Mouse (Mus musculus) heart, embryonic 12.5 days (tissue): ENCODE measurements around the gene Acbd7. TPM values are rescaled to one million over a fixed set of nuclear protein-coding genes. Genes with fewer than 3 reads are reported as not detected.
A peak's percentile ranks its signal among the peaks of the same experiment; 100 is the strongest.

Source experiments
- ATAC-seq: fragments of 200-750 bp; cut with Nextera tagmentation; 2 replicates; pipeline ENCODE4 v1.8.0; 2017; ENCODE audit warnings: moderate TSS enrichment, moderate library complexity; ENCODE audit not compliant: insufficient number of reproducible peaks, low FRiP score
- H3K27ac ChIP-seq: fragments of 300-500 bp; sonication (generic); 2 replicates; pipeline ENCODE4 v1.5.1; 2016; ENCODE audit warnings: mild to moderate bottlenecking, moderate library complexity; ENCODE audit not compliant: poor library complexity, severe bottlenecking
- H3K27me3 ChIP-seq: fragments of 300-500 bp; sonication (generic); replicated peaks from 2 replicates; pipeline ENCODE4 v1.6.1; 2016; ENCODE audit warnings: mild to moderate bottlenecking, moderate library complexity
- H3K36me3 ChIP-seq: fragments of 300-500 bp; sonication (generic); 2 replicates; pipeline ENCODE4 v1.6.1; 2016; ENCODE audit warnings: mild to moderate bottlenecking, moderate library complexity
- H3K4me1 ChIP-seq: fragments of 300-500 bp; sonication (generic); replicated peaks from 2 replicates; pipeline ENCODE4 v1.6.1; 2016; ENCODE audit warnings: mild to moderate bottlenecking
- H3K4me2 ChIP-seq: fragments of 300-500 bp; sonication (generic); 2 replicates; pipeline ENCODE4 v1.6.1; 2016; ENCODE audit warnings: mild to moderate bottlenecking, moderate library complexity
- H3K4me3 ChIP-seq: fragments of 300-500 bp; sonication (generic); 2 replicates; pipeline ENCODE4 v1.5.1; 2016; ENCODE audit warnings: mild to moderate bottlenecking
- H3K9ac ChIP-seq: fragments of 300-500 bp; sonication (generic); 2 replicates; pipeline ENCODE4 v1.6.1; 2016; ENCODE audit warnings: mild to moderate bottlenecking, moderate library complexity
- H3K9me3 ChIP-seq: fragments of 300-500 bp; sonication (generic); replicated peaks from 2 replicates; pipeline ENCODE4 v1.6.1; 2016; ENCODE audit warnings: mild to moderate bottlenecking, moderate library complexity
- WGBS: fragments of 180-500 bp; shearing (Covaris S2); methylation state at CpG from one replicate; pipeline ENCODE4 v1.1.7; 2016; 5-methylcytosine and 5-hydroxymethylcytosine counted together
- polyA plus RNA-seq: library from polyadenylated mRNA; unstranded; fragments of >200 nt; fragmentation: Nextera tagmentation; extraction: Ambion mirVana; gene quantifications from 2 replicates; pipeline ENCODE4 v1.2.1, GENCODE M21; 2016

Acbd7 gene
- polyA plus RNA-seq, 1 experiment from 2014 or later = 0.72 TPM

DNA sequence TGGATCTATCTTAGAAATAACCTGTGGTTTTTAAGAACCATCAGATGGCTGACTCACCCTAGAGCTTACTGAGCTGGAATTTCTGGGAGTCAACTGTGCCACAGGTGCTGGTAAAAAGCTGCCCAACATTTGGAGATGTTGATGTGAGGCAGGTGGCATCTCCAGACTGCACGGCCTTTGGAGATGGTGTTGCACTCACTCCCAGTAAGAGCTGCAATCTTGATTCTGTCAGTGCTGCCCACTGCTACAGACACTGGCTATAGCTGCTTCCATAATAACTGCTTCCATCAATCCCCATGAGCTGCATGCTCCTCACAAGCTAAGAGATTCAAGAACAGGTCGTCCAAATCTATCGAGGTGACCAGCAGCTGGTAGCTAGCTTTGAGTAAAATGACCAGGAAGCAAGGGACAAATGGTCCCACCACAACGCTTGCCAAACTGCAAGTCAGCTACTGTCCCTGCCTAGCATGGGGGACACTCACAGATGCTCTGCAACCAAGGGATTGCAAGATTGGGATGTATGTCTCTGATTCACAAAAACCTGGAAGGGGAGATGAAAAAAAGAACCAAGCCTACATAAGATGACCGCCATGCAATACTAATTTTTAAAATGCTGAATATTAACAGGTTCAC lies 4.8 kb upstream of the Acbd7 start:
- H3K4me1 ChIP-seq = peaks cover 15% of the 10 kb centered on the region
- no peak for ATAC-seq
- 69% methylated on average over 5 of the region's 5 CpGs for WGBS
- peaks cover 22% of the 10 kb centered on the region for H3K36me3 ChIP-seq
- no peaks in the 10 kb centered on the region for H3K9me3 ChIP-seq
- H3K27ac ChIP-seq = no peak overlapping the region
- peak overlapping the region; percentile 79 for H3K4me2 ChIP-seq
- H3K27me3 ChIP-seq = 0 out of 2 replicates have a peak, but pooled peaks cover 2% of the 10 kb centered on the region
- H3K4me3 ChIP-seq = peak overlapping the region; percentile 58
- peak overlapping the region; percentile 77 for H3K9ac ChIP-seq

DNA sequence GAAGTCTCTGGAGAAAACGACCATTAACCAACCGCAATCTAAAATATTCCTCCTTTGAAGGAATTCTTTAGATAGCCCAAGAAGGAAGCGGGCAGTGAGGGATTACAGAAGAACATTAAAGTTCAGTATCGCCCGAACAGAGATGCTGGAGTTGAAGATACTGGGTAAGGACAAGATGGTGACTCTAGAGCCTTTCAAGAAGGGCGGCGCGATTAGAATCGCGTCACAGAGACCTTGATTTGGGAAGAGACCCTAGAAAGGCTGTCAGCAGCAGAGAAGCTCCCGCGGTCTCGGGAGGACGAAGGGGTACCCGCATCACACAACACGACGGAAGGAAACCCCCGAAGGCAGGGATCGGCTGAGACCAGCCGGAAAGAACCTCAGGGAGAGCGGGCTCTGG lies 3.9 kb upstream of the Acbd7 start:
- Histone ChIP-seq H3K27ac (peak overlapping the region; percentile 50), H3K4me3 (peak overlapping the region; percentile 58), H3K4me2 (peak overlapping the region; percentile 79), H3K9me3 (no peaks in the 10 kb centered on the region), H3K9ac (peak overlapping the region; percentile 77), H3K36me3 (peaks cover 18% of the 10 kb centered on the region), H3K27me3 (0 out of 2 replicates have a peak, but pooled peaks cover 5% of the 10 kb centered on the region), H3K4me1 (peaks cover 15% of the 10 kb centered on the region)
- WGBS = 1% methylated on average over 20 of the region's 21 CpGs
- ATAC-seq = no peak

DNA sequence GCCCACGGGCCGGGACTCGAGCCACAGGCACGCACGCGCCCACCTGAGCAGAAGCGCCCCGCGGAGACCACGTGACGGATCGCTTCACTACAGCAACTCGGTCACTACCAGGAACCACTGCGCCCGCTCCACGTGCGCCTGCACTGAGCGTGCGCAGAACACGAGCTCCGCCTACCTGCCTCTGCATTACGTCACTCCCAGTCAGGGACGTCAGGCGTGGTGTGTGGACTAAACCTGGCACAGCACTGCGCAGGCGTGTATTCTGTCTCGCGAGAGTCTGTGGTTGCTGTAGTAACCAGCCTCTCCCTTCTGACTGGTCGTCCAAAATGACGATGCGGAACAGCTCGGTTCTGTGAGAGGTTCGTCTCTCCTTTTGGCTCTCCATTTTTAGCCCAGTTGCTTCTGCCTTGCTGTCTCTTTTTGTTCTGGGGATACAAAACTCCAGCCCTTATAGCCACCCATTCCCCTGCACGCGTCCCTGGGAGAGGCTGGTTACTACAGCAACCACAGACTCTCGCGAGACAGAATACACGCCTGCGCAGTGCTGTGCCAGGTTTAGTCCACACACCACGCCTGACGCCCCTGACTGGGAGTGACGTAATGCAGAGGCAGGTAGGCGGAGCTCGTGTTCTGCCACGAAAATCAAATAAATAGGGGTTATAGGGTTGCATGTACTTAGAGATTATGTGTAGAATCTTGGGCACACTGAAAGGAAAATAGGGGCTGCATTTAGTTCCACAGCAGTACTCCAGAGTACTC lies 3.3 kb upstream of the Acbd7 start, which contains the start of gene Rpp38:
TSS of gene Rpp38 (minus strand) at position 160 of the 759 bp plus-strand sequence.
- Histone ChIP-seq H3K9ac (peak within 1 kb of the TSS; percentile 77), H3K4me1 (peaks cover 15% of the 10 kb centered on the region), H3K4me2 (peak within 1 kb of the TSS; percentile 79), H3K27me3 (peaks cover 5% of the 10 kb centered on the region; the same call in 1 of the 2 replicates), H3K36me3 (peaks cover 18% of the 10 kb centered on the region), H3K9me3 (no peaks in the 10 kb centered on the region), H3K4me3 (peak within 1 kb of the TSS; percentile 58), H3K27ac (peak within 1 kb of the TSS; percentile 73)
- under 1% methylated on average over 45 of the region's 45 CpGs for WGBS
- ATAC-seq = peak; percentile 99

DNA sequence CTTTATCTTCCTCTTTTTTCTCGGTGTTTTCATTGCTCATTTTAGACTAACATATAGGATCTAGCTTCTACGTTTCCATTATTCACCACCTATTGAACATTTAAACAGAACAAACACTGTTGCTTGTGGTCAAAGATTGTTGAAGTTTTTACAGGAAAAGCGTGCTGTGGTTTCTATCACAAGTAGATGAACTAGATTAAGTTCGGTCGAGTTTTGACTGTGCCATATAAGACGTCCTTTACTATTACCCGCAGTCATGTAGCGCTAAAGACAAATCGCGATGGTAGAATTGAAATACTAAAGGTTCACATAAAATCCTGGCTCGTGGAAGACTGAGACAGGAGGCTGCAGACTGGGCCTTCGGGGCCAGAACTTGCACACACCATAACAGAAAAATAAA lies 2.2 kb upstream of the Acbd7 start:
- 89% methylated on average over 12 of the region's 12 CpGs for WGBS

DNA sequence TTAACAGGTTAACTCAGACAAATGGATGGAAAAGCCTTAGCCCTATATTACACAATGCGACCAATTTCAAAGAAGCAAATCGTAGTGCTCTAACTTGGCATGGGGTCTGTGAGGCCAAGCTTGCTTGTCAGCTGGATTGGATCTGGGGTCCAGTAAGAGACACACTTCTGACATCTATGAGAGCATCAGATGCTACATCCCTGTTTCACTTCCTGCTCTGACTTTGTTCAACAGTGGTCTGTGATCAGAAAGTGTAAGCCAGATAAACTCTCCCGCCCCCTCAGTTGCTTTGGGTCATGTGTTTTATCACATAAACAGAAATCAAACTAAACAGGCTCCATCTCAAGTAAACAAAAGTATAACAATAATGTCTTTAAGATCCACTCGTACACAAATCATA lies 12.5 kb downstream of the Acbd7 start:
- no peak for ATAC-seq
- Histone ChIP-seq H3K4me2 (no peak overlapping the region), H3K9ac (no peak overlapping the region), H3K9me3 (peaks cover 4% of the 10 kb centered on the region; the same call in 1 of the 2 replicates), H3K4me3 (no peak overlapping the region), H3K4me1 (no peaks in the 10 kb centered on the region), H3K36me3 (no peaks in the 10 kb centered on the region), H3K27ac (no peak overlapping the region), H3K27me3 (peaks cover 11% of the 10 kb centered on the region; the same call in 1 of the 2 replicates)
- WGBS = 75% methylated on average over 4 of the region's 4 CpGs

More for the DNA sequence above, 2.2 kb upstream of the Acbd7 start:
- no peak overlapping the region for H3K27ac ChIP-seq
- no peak overlapping the region for H3K4me2 ChIP-seq
- H3K36me3 ChIP-seq = peaks cover 9% of the 10 kb centered on the region
- H3K4me3 ChIP-seq = no peak overlapping the region
- no peak overlapping the region for H3K9ac ChIP-seq
- H3K9me3 ChIP-seq = no peaks in the 10 kb centered on the region
- H3K27me3 ChIP-seq = peaks cover 5% of the 10 kb centered on the region; the same call in 1 of the 2 replicates
- peaks cover 15% of the 10 kb centered on the region for H3K4me1 ChIP-seq
- no peak for ATAC-seq

DNA sequence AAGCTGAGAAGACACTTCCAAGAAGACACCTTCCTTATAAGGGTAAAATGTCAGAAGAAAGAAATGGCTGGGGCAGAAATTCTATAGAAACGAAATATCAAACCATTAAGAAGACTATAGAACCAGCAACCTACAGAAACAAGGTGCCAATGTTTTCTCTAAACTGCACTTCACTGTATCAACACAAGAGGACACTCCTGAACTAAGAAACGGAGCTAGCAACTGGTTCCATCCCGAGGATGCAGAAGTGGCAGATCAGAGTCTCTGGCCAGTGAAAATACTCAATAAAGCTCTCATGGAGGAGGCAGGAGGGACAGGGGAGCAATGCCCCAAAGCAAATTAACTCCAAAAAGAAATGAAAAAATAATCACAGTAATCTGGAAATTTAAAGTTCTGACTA lies 13.0 kb downstream of the Acbd7 start:
- no peak overlapping the region for H3K9ac ChIP-seq
- 22% methylated on average over 3 of the region's 3 CpGs for WGBS
- no peaks in the 10 kb centered on the region for H3K36me3 ChIP-seq
- H3K27ac ChIP-seq = no peak overlapping the region
- H3K9me3 ChIP-seq = peaks cover 4% of the 10 kb centered on the region; the same call in 1 of the 2 replicates
- H3K27me3 ChIP-seq = peaks cover 11% of the 10 kb centered on the region; the same call in 1 of the 2 replicates
- H3K4me1 ChIP-seq = no peaks in the 10 kb centered on the region
- H3K4me3 ChIP-seq = no peak overlapping the region
- ATAC-seq = no peak
- H3K4me2 ChIP-seq = no peak overlapping the region

DNA sequence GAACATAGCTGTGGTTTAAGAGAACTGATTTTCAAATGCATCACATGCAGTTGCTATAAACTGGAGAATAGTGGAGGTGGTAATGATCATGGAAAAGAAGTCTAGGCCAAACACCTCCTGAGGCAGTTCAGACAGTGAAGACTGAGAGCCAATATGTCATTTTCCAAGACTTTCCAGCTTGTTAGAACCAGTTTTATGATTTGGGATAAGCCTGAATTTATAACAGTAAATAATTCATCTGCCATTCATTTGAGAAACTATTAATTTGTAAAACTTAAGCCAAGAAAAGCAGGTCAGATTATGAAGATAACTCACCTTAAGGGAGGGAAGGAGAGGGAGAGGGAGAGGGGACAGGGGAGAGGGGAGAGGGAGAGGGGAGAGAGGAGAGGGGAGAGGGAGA lies 17.2 kb downstream of the Acbd7 start:
- no peaks in the 10 kb centered on the region for H3K36me3 ChIP-seq
- ATAC-seq = no peak

DNA sequence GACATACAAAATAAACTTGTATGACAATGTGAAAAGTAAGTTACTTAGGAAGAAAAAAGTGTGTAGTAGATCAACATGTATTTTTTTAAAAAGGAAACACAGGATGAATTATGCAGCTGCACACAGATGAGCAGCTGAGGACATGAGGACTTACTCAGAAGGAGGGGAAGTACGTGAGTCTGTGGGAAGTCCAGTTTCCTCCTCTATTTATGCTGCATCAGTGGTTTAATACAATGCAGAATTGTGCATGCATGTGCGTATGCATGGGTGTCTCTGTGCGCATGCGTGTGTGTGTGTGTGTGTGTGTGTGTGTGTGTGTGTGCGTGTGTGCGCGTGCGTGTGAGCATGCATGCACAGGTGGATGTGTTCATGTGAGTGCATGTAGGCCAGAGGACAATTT lies 19.8 kb downstream of the Acbd7 start:
- 89% methylated on average over 8 of the region's 8 CpGs for WGBS
- no peak overlapping the region for H3K4me3 ChIP-seq
- H3K4me2 ChIP-seq = no peak overlapping the region
- no peaks in the 10 kb centered on the region for H3K4me1 ChIP-seq
- peaks cover 4% of the 10 kb centered on the region; the same call in 1 of the 2 replicates for H3K9me3 ChIP-seq
- H3K9ac ChIP-seq = no peak overlapping the region
- no peaks in the 10 kb centered on the region for H3K27me3 ChIP-seq
- H3K36me3 ChIP-seq = no peaks in the 10 kb centered on the region
- no peak for ATAC-seq
- H3K27ac ChIP-seq = no peak overlapping the region

More for the DNA sequence above, 17.2 kb downstream of the Acbd7 start:
- Histone ChIP-seq H3K4me1 (no peaks in the 10 kb centered on the region), H3K9me3 (peaks cover 4% of the 10 kb centered on the region; the same call in 1 of the 2 replicates), H3K4me2 (no peak overlapping the region), H3K9ac (no peak overlapping the region), H3K27ac (no peak overlapping the region), H3K4me3 (no peak overlapping the region), H3K27me3 (no peaks in the 10 kb centered on the region)

DNA sequence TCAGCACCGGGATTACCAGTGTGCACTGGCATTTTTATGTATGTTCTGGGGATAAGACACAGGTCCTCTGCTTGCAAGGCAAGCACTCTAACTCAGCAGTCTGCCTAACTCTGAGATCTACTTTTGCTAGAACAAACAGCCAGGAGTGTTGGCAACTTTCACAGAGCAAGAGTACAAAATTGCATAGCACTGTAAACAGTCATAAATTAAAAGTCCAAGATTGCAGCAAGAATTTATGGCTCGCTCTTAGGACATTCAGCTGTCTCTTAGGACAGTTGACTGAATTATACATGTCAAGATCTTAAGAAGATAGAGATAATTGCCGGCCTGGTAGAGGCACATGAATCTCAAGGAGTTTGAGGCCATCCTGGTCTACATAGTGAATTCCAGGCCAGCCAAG lies 20.3 kb downstream of the Acbd7 start:
- Histone ChIP-seq H3K27me3 (no peaks in the 10 kb centered on the region), H3K4me2 (no peak overlapping the region), H3K4me3 (no peak overlapping the region), H3K9ac (no peak overlapping the region), H3K9me3 (peaks cover 4% of the 10 kb centered on the region; the same call in 1 of the 2 replicates), H3K4me1 (no peaks in the 10 kb centered on the region), H3K27ac (no peak overlapping the region), H3K36me3 (no peaks in the 10 kb centered on the region)
- ATAC-seq = no peak
- WGBS = 71% methylated on average over 3 of the region's 3 CpGs

DNA sequence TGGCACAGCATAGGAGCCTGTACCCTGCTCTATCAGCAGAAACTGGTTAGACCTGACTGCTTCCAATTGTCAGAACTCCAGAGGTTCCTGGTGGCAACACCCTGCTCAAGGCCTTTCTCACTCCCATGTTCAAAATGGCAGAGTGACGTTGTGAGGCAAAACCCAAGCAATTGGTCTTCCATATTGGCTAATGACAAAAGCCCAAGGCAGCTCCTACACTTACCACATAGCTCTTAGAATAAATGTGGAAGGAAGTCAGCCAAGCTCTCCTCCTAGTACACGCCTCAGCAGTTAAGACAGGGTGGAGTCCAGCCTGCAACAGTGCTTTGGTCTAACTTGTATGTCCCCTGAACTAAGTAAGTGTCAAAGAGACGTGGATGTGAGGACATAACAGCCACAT lies 21.9 kb downstream of the Acbd7 start:
- no peaks in the 10 kb centered on the region for H3K36me3 ChIP-seq
- H3K27me3 ChIP-seq = no peaks in the 10 kb centered on the region
- no peak overlapping the region for H3K27ac ChIP-seq
- ATAC-seq = no peak
- no peak overlapping the region for H3K4me3 ChIP-seq
- no peaks in the 10 kb centered on the region for H3K4me1 ChIP-seq
- no peak overlapping the region for H3K9ac ChIP-seq
- H3K4me2 ChIP-seq = no peak overlapping the region
- WGBS = 69% methylated on average over 3 of the region's 3 CpGs
- H3K9me3 ChIP-seq = no peaks in the 10 kb centered on the region

DNA sequence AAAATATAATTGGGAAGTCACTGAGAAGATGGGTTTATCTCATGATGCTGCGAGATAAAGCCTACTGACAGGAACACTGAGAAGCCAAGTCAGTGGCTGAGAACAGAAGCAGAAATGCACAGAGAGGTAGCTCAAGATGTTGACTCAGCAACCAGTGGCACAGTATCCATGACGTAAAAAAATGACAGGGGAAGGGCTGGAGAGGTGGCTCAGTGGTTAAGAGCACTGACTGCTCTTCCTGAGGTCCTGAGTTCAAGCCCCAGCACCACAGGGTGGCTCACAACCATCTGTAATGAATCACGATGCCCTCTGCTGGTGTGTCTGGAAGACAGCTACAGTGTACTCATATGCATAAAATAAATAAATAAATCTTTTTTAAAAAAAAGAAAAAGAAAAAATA lies 25.1 kb downstream of the Acbd7 start:
- WGBS = 74% methylated on average over 3 of the region's 3 CpGs
- H3K4me2 ChIP-seq = no peak overlapping the region
- no peak overlapping the region for H3K9ac ChIP-seq
- ATAC-seq = no peak
- no peak overlapping the region for H3K4me3 ChIP-seq
- H3K27ac ChIP-seq = no peak overlapping the region
- 0 out of 2 replicates have a peak, but pooled peaks cover 6% of the 10 kb centered on the region for H3K27me3 ChIP-seq
- H3K9me3 ChIP-seq = no peaks in the 10 kb centered on the region
- H3K4me1 ChIP-seq = no peaks in the 10 kb centered on the region
- H3K36me3 ChIP-seq = no peaks in the 10 kb centered on the region
